Mouse (Mus musculus): ENCODE data around the gene Mkln1. TPM values are rescaled to one million over a fixed set of nuclear protein-coding genes. Genes with fewer than 3 reads are reported as not detected.
A peak's percentile ranks its signal among the peaks of the same experiment; 100 is the strongest.

Gene Mkln1
- total and polyA plus RNA-seq, 2 experiments from 2014 or later: 113 to 217 TPM

DNA sequence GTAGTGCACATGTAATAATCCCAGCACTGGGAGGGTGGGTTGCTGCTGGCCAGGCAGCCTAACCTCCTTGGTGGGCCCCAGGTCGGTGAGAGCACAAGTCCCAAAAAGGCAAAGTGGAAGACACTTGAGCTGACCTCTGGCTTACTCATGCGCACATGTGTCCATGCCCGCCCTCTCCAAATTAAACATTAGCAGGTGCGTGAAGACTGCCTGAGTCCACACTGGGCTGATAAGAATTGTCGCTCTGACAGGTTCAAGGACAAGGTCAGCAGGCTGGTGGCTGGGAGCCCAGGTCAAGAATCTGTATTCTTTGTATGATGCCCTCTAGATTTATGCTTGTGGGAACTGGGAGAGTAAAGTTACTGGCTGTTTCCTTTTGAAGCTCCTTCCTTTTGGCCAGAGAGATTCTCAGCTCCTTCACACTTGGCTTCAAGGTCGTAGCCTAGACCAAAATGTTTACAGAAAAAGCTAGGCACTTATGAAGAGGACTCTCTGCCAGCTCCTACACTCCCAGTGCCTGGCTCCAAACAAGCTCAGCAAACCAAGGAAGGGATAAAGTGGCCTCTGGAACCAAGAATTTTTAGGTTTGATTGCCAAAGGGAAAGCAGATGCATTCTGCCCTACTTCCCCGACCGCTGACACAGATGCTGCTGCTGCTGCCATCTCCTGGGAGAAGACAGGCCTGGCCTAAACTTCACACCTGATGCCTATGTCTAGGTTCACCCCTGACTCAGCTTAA is 8.1 kb upstream of the Mkln1 start:
- H3K4me3 ChIP-seq (ENCODE audit: low read depth, low read length): no peak overlapping the region
- peak; percentile 81 for ATAC-seq (ENCODE audit: insufficient read depth, low read depth)
- TF ChIP-seq EP300 (IDR thresholded peaks at IDR 0.05; ENCODE audit: low read depth) (no peak), CTCF (IDR thresholded peaks at IDR 0.05; ENCODE audit: low read depth) (peak; percentile 62)
- peaks cover 6% of the 10 kb centered on the region; the same call in 1 of the 2 replicates for H3K4me1 ChIP-seq (ENCODE audit: control insufficient read depth, insufficient read depth)
- H3K27me3 ChIP-seq (ENCODE audit: control insufficient read depth, insufficient read depth, low read length): no peaks in the 10 kb centered on the region
- H3K4me2 ChIP-seq (ENCODE audit: low read depth, low read length): no peak overlapping the region
- H3K9me3 ChIP-seq (replicated peaks; ENCODE audit: control insufficient read depth, low read length): no peaks in the 10 kb centered on the region
- no peak overlapping the region for H3K9ac ChIP-seq (replicated peaks; ENCODE audit: low read depth, low read length)
- 31% methylated on average over 8 of the region's 8 CpGs for WGBS
- peak overlapping the region; percentile 73 for H3K27ac ChIP-seq (ENCODE audit: low read depth)
- H3K36me3 ChIP-seq (replicated peaks; ENCODE audit: control insufficient read depth, insufficient read depth, low read length): no peaks in the 10 kb centered on the region
- DNase-seq (ENCODE audit: low spot score): peak; percentile 60

- Histone ChIP-seq H3K4me1 (ENCODE audit: control insufficient read depth, insufficient read depth) (peaks cover 6% of the 10 kb centered on the region; the same call in 1 of the 2 replicates), H3K4me2 (ENCODE audit: low read depth, low read length) (no peak overlapping the region), H3K27ac (ENCODE audit: low read depth) (no peak overlapping the region), H3K4me3 (ENCODE audit: low read depth, low read length) (no peak overlapping the region), H3K9me3 (replicated peaks; ENCODE audit: control insufficient read depth, low read length) (no peaks in the 10 kb centered on the region), H3K9ac (replicated peaks; ENCODE audit: low read depth, low read length) (no peak overlapping the region), H3K36me3 (replicated peaks; ENCODE audit: control insufficient read depth, insufficient read depth, low read length) (no peaks in the 10 kb centered on the region), H3K27me3 (ENCODE audit: control insufficient read depth, insufficient read depth, low read length) (no peaks in the 10 kb centered on the region)
- 91% methylated on average over 5 of the region's 5 CpGs for WGBS
- DNase-seq (ENCODE audit: low spot score): no peak
- TF ChIP-seq CTCF (IDR thresholded peaks at IDR 0.05; ENCODE audit: low read depth) (no peak), EP300 (IDR thresholded peaks at IDR 0.05; ENCODE audit: low read depth) (no peak)
- ATAC-seq (ENCODE audit: insufficient read depth, low read depth): no peak
Measured at GRCm38 (mm10) chr6:31392871-31393270, 5.7 kb upstream of the Mkln1 start.

DNA sequence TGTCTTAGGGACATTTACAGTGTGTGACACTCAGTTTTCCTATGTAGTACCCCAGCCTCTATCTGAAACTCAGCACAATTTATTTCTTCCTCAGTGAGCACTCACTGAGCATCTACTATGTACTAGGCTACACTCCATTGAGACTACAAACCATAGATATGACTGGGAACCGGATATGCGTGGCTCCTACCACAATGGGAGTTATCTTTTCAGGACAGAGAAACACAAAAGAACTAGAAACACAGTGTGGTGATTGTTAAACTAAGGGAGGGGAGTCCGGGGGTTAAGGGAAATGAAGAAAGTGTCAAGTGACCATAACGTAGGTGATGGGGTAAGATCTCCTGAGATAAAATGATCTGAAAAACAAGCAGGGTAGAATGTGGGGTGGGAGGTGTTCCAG is 2.4 kb upstream of the Mkln1 start:
- no peaks in the 10 kb centered on the region for H3K27me3 ChIP-seq (ENCODE audit: control insufficient read depth, insufficient read depth, low read length)
- no peak overlapping the region for H3K4me3 ChIP-seq (ENCODE audit: low read depth, low read length)
- DNase-seq (ENCODE audit: low spot score) (no peak), ATAC-seq (ENCODE audit: insufficient read depth, low read depth) (no peak)
- H3K9ac ChIP-seq (replicated peaks; ENCODE audit: low read depth, low read length): no peak overlapping the region
- no peaks in the 10 kb centered on the region for H3K9me3 ChIP-seq (replicated peaks; ENCODE audit: control insufficient read depth, low read length)
- H3K27ac ChIP-seq (ENCODE audit: low read depth): no peak overlapping the region
- H3K36me3 ChIP-seq (replicated peaks; ENCODE audit: control insufficient read depth, insufficient read depth, low read length): no peaks in the 10 kb centered on the region
- WGBS: 65% methylated on average over 4 of the region's 4 CpGs
- no peak overlapping the region for H3K4me2 ChIP-seq (ENCODE audit: low read depth, low read length)
- H3K4me1 ChIP-seq (ENCODE audit: control insufficient read depth, insufficient read depth): peaks cover 17% of the 10 kb centered on the region
- TF ChIP-seq EP300 (IDR thresholded peaks at IDR 0.05; ENCODE audit: low read depth) (no peak), CTCF (IDR thresholded peaks at IDR 0.05; ENCODE audit: low read depth) (no peak)

DNA sequence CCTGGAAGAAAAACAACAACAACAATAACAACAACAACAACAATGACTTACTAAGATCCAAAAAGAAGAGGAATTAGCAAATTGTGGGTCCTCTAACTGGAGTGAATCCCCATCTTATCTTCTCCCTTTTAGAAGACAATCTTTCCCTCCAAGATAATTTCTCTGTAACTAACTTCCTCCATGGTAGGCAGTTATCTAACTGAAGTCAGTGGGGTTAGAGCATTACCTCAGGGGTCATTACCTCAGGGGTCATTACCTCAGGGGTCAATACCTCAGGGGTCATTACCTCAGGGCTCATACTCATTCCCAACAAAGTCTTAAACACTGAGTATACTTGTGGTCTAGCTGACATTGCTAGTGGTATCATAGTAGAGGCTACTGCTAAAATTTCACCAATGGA is 1.2 kb upstream of the Mkln1 start:
- H3K36me3 ChIP-seq (replicated peaks; ENCODE audit: control insufficient read depth, insufficient read depth, low read length): no peaks in the 10 kb centered on the region
- no peaks in the 10 kb centered on the region for H3K27me3 ChIP-seq (ENCODE audit: control insufficient read depth, insufficient read depth, low read length)
- DNase-seq (ENCODE audit: low spot score): no peak
- no peak for ATAC-seq (ENCODE audit: insufficient read depth, low read depth)
- H3K9me3 ChIP-seq (replicated peaks; ENCODE audit: control insufficient read depth, low read length): no peaks in the 10 kb centered on the region
- no peak overlapping the region for H3K27ac ChIP-seq (ENCODE audit: low read depth)
- no peak for TF ChIP-seq EP300 (IDR thresholded peaks at IDR 0.05; ENCODE audit: low read depth)
- TF ChIP-seq CTCF (IDR thresholded peaks at IDR 0.05; ENCODE audit: low read depth): no peak
- H3K9ac ChIP-seq (replicated peaks; ENCODE audit: low read depth, low read length): no peak overlapping the region
- H3K4me2 ChIP-seq (ENCODE audit: low read depth, low read length): no peak overlapping the region
- peaks cover 22% of the 10 kb centered on the region for H3K4me1 ChIP-seq (ENCODE audit: control insufficient read depth, insufficient read depth)
- H3K4me3 ChIP-seq (ENCODE audit: low read depth, low read length): no peak overlapping the region

GRCm38 (mm10) chr6:31397775-31398430 is 632 bp upstream of the Mkln1 start:
- 45% methylated on average over 10 of the region's 10 CpGs for WGBS
- Histone ChIP-seq H3K9me3 (replicated peaks; ENCODE audit: control insufficient read depth, low read length) (no peaks in the 10 kb centered on the region), H3K27ac (ENCODE audit: low read depth) (peak overlapping the region; percentile 96), H3K27me3 (ENCODE audit: control insufficient read depth, insufficient read depth, low read length) (no peaks in the 10 kb centered on the region), H3K4me3 (ENCODE audit: low read depth, low read length) (peak overlapping the region; percentile 98), H3K4me1 (ENCODE audit: control insufficient read depth, insufficient read depth) (peaks cover 27% of the 10 kb centered on the region), H3K4me2 (ENCODE audit: low read depth, low read length) (peak overlapping the region; percentile 59), H3K9ac (replicated peaks; ENCODE audit: low read depth, low read length) (peak overlapping the region; percentile 38; the same call in 1 of the 2 replicates), H3K36me3 (replicated peaks; ENCODE audit: control insufficient read depth, insufficient read depth, low read length) (no peaks in the 10 kb centered on the region)
- ATAC-seq (ENCODE audit: insufficient read depth, low read depth) (no peak), DNase-seq (ENCODE audit: low spot score) (no peak)
- TF ChIP-seq EP300 (IDR thresholded peaks at IDR 0.05; ENCODE audit: low read depth): no peak
- TF ChIP-seq CTCF (IDR thresholded peaks at IDR 0.05; ENCODE audit: low read depth): no peak

Measured in heart, postnatal 0 days (tissue).